Mouse (Mus musculus) limb, embryonic 15.5 days (tissue): ENCODE data around the gene Atp8b3. TPM values are rescaled to one million over a fixed set of nuclear protein-coding genes. Genes with fewer than 3 reads are reported as not detected.

Source experiments
- ATAC-seq: fragments of 200-750 bp; cut with Nextera tagmentation; 2 replicates; pipeline ENCODE4 v1.8.0; 2017; ENCODE audit warnings: low read depth, moderate TSS enrichment; ENCODE audit not compliant: insufficient number of reproducible peaks, low FRiP score, low TSS enrichment
- H3K27ac ChIP-seq: fragments of 300-500 bp; sonication (generic); 2 replicates; pipeline ENCODE4 v1.5.1; 2015; ENCODE audit warnings: moderate library complexity, mild to moderate bottlenecking, inconsistent platforms
- H3K27me3 ChIP-seq: fragments of 300-500 bp; sonication (generic); 2 replicates; pipeline ENCODE4 v1.6.1; 2015; ENCODE audit warnings: inconsistent platforms
- H3K36me3 ChIP-seq: fragments of 300-500 bp; sonication (generic); 2 replicates; pipeline ENCODE4 v1.6.1; 2015; ENCODE audit warnings: inconsistent platforms
- H3K4me1 ChIP-seq: fragments of 300-500 bp; sonication (generic); 2 replicates; pipeline ENCODE4 v1.6.1; 2015; ENCODE audit warnings: inconsistent platforms
- H3K4me2 ChIP-seq: fragments of 300-500 bp; sonication (generic); 2 replicates; pipeline ENCODE4 v1.6.1; 2015; ENCODE audit warnings: mild to moderate bottlenecking, inconsistent platforms
- H3K4me3 ChIP-seq: fragments of 300-500 bp; sonication (generic); 2 replicates; pipeline ENCODE4 v1.5.1; 2015; ENCODE audit warnings: mild to moderate bottlenecking, inconsistent platforms
- H3K9ac ChIP-seq: fragments of 300-500 bp; sonication (generic); 2 replicates; pipeline ENCODE4 v1.6.1; 2015; ENCODE audit warnings: inconsistent platforms
- H3K9me3 ChIP-seq: fragments of 300-500 bp; sonication (generic); 2 replicates; pipeline ENCODE4 v1.6.1; 2016; ENCODE audit warnings: inconsistent platforms
- WGBS: fragments of 180-500 bp; shearing (Covaris S2); methylation state at CpG from one replicate; pipeline ENCODE4 v1.1.7; 2015; 5-methylcytosine and 5-hydroxymethylcytosine counted together
- polyA plus RNA-seq: library from polyadenylated mRNA; unstranded; fragments of >200 nt; fragmentation: Nextera tagmentation; extraction: Ambion mirVana; gene quantifications from 2 replicates; pipeline ENCODE4 v1.2.1, GENCODE M21; 2015

Atp8b3 gene
- polyA plus RNA-seq, 1 experiment from 2014 or later, result 0.08 TPM

GRCm38 (mm10) chr10:80576351-80577194, 37.6 kb upstream of the Atp8b3 start:
- WGBS, result under 1% methylated on average over 80 of the region's 96 CpGs
- Histone ChIP-seq H3K4me3 (peak overlapping the region; percentile 90), H3K9ac (peak overlapping the region; percentile 76), H3K4me2 (peak overlapping the region; percentile 91), H3K9me3 (no peaks in the 10 kb centered on the region), H3K36me3 (peaks cover 3% of the 10 kb centered on the region; the same call in 1 of the 2 replicates), H3K27me3 (no peaks in the 10 kb centered on the region), H3K27ac (peak overlapping the region; percentile 95), H3K4me1 (peaks cover 60% of the 10 kb centered on the region)
- ATAC-seq, result no peak

- H3K4me3 ChIP-seq, result peak overlapping the region; percentile 90
- peak overlapping the region; percentile 95; the same call in 1 of the 2 replicates for H3K27ac ChIP-seq
- peaks cover 66% of the 10 kb centered on the region for H3K4me1 ChIP-seq
- H3K27me3 ChIP-seq, result no peaks in the 10 kb centered on the region
- no peaks in the 10 kb centered on the region for H3K9me3 ChIP-seq
- ATAC-seq, result no peak
- 13% methylated on average over 17 of the region's 17 CpGs for WGBS
- peak overlapping the region; percentile 76 for H3K9ac ChIP-seq
- peaks cover 2% of the 10 kb centered on the region; the same call in 1 of the 2 replicates for H3K36me3 ChIP-seq
- peak overlapping the region; percentile 91 for H3K4me2 ChIP-seq
These were observed 37.0 kb upstream of the Atp8b3 start for GRCm38 (mm10) chr10:80575925-80576324.

GRCm38 (mm10) chr10:80574896-80575295, 36.0 kb upstream of the Atp8b3 start:
- H3K4me1 ChIP-seq, result peaks cover 77% of the 10 kb centered on the region
- H3K4me2 ChIP-seq, result no peak overlapping the region

DNA sequence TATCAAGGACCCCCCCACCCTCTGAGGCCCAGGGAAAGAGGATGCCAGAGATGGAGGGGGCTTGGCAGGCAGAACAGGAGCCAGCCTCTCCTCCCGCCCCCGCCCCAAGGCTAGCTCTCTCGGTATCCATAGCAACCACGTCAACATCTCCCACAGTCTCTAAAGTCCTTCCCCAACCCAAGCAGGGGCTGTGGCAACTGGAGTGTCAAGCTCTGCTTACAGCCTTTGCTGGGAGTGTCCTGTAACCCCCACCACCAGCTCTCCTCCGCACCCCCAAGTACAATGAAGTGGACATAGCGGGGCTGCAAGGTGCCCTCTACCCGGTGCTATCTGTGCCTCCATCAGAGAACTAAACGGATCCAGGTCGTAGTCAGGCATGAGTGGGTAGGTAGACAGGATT, 35.0 kb upstream of the Atp8b3 start:
- no peak for ATAC-seq
- no peaks in the 10 kb centered on the region for H3K9me3 ChIP-seq
- peaks cover 80% of the 10 kb centered on the region for H3K4me1 ChIP-seq
- 59% methylated on average over 9 of the region's 9 CpGs for WGBS
- H3K36me3 ChIP-seq, result peaks cover 4% of the 10 kb centered on the region; the same call in 1 of the 2 replicates
- no peak overlapping the region for H3K4me3 ChIP-seq
- no peak overlapping the region for H3K9ac ChIP-seq
- peak overlapping the region; percentile 52; the same call in 1 of the 2 replicates for H3K27ac ChIP-seq
- no peak overlapping the region for H3K4me2 ChIP-seq
- no peaks in the 10 kb centered on the region for H3K27me3 ChIP-seq

More at GRCm38 (mm10) chr10:80574896-80575295, 36.0 kb upstream of the Atp8b3 start:
- Histone ChIP-seq H3K4me3 (peak overlapping the region; percentile 90; the same call in 1 of the 2 replicates), H3K36me3 (no peaks in the 10 kb centered on the region), H3K27me3 (no peaks in the 10 kb centered on the region), H3K9ac (no peak overlapping the region), H3K9me3 (no peaks in the 10 kb centered on the region), H3K27ac (no peak overlapping the region)
- no peak for ATAC-seq
- WGBS, result 67% methylated on average over 3 of the region's 3 CpGs

- Histone ChIP-seq H3K4me2 (no peak overlapping the region), H3K4me1 (peaks cover 71% of the 10 kb centered on the region), H3K27ac (0 out of 2 replicates have a peak overlapping the region, but pooled peaks have one; percentile 33), H3K9me3 (no peaks in the 10 kb centered on the region), H3K9ac (no peak overlapping the region), H3K4me3 (no peak overlapping the region), H3K27me3 (no peaks in the 10 kb centered on the region), H3K36me3 (peaks cover 18% of the 10 kb centered on the region)
- ATAC-seq, result no peak
- WGBS, result 74% methylated on average over 2 of the region's 2 CpGs
These were observed 33.6 kb upstream of the Atp8b3 start for GRCm38 (mm10) chr10:80572477-80572876.

GRCm38 (mm10) chr10:80570871-80571836, 32.2 kb upstream of the Atp8b3 start:
- Histone ChIP-seq H3K4me2 (peak overlapping the region; percentile 43), H3K4me1 (peaks cover 73% of the 10 kb centered on the region), H3K9me3 (no peaks in the 10 kb centered on the region), H3K27ac (peak overlapping the region; percentile 68), H3K27me3 (no peaks in the 10 kb centered on the region), H3K9ac (peak overlapping the region; percentile 21), H3K4me3 (peak overlapping the region; percentile 14; the same call in 1 of the 2 replicates), H3K36me3 (peaks cover 23% of the 10 kb centered on the region)
- ATAC-seq, result peak; percentile 12; the same call in 1 of the 2 replicates
- 20% methylated on average over 30 of the region's 30 CpGs for WGBS

- no peaks in the 10 kb centered on the region for H3K27me3 ChIP-seq
- no peak for ATAC-seq
- peak overlapping the region; percentile 14; the same call in 1 of the 2 replicates for H3K4me3 ChIP-seq
- peak overlapping the region; percentile 21; the same call in 1 of the 2 replicates for H3K9ac ChIP-seq
- WGBS, result 85% methylated on average over 10 of the region's 10 CpGs
- peak overlapping the region; percentile 43; the same call in 1 of the 2 replicates for H3K4me2 ChIP-seq
- H3K27ac ChIP-seq, result peak overlapping the region; percentile 68; the same call in 1 of the 2 replicates
- H3K9me3 ChIP-seq, result no peaks in the 10 kb centered on the region
- peaks cover 66% of the 10 kb centered on the region for H3K4me1 ChIP-seq
- H3K36me3 ChIP-seq, result peaks cover 27% of the 10 kb centered on the region
These were observed 31.5 kb upstream of the Atp8b3 start for GRCm38 (mm10) chr10:80570419-80570818.

DNA sequence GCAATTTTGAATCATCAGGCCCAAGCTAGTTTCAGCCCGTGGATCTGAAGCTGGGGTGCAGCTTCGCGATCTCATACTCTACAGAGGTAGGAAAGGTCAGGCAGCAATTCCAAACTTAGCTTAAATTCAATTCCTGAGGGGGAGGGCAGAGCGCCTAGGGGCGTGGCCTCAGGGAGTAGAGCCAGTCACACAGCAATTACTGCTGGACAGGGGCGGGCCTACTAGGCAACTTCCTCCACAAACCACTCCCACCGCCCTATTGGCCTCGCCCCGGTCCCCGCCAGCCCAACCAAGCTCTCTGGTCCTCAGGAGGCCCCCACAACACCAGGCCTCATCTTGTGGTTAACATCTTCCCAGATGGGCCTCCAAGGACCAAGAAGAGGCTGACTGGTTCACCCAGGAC, 30.7 kb upstream of the Atp8b3 start:
- Histone ChIP-seq H3K27me3 (no peaks in the 10 kb centered on the region), H3K4me3 (no peak overlapping the region), H3K4me2 (peak overlapping the region; percentile 23; the same call in 1 of the 2 replicates), H3K27ac (no peak overlapping the region), H3K9me3 (no peaks in the 10 kb centered on the region), H3K4me1 (peaks cover 59% of the 10 kb centered on the region), H3K9ac (no peak overlapping the region), H3K36me3 (peaks cover 27% of the 10 kb centered on the region)
- ATAC-seq, result no peak
- 35% methylated on average over 10 of the region's 10 CpGs for WGBS

DNA sequence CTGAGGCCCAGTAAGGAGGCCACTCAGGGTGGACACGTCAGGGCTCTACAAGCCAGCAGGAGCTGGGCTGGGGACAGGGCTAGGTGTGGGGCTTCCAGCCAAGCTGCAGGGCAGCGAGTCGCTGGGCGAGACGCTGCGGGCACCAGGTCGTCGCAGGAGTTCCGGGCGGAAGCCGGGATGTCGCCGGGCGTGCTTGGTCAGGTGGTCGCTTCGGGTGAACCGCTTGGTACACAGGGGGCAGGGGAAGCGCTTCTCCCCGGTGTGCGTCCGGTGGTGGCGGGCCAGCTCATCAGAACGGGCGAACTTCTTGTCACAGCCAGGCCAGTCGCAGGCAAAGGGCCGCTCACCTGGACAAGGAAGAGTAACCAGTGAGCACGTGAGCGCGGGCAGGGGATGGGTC, 30.0 kb upstream of the Atp8b3 start:
- H3K4me2 ChIP-seq, result no peak overlapping the region
- H3K27ac ChIP-seq, result no peak overlapping the region
- peaks cover 51% of the 10 kb centered on the region for H3K4me1 ChIP-seq
- H3K36me3 ChIP-seq, result peaks cover 27% of the 10 kb centered on the region
- H3K9ac ChIP-seq, result no peak overlapping the region
- H3K9me3 ChIP-seq, result no peaks in the 10 kb centered on the region
- 95% methylated on average over 29 of the region's 29 CpGs for WGBS
- no peak for ATAC-seq
- no peak overlapping the region for H3K4me3 ChIP-seq
- H3K27me3 ChIP-seq, result no peaks in the 10 kb centered on the region

- Histone ChIP-seq H3K9ac (no peak overlapping the region), H3K27ac (no peak overlapping the region), H3K4me2 (no peak overlapping the region), H3K36me3 (peaks cover 27% of the 10 kb centered on the region), H3K4me1 (peaks cover 43% of the 10 kb centered on the region), H3K4me3 (no peak overlapping the region), H3K9me3 (no peaks in the 10 kb centered on the region), H3K27me3 (no peaks in the 10 kb centered on the region)
- ATAC-seq, result no peak
- 24% methylated on average over 17 of the region's 17 CpGs for WGBS
These were observed 27.6 kb upstream of the Atp8b3 start for GRCm38 (mm10) chr10:80566375-80567092.
